Mouse (Mus musculus): ENCODE measurements around the gene Zdhhc19.

- TF ChIP-seq CTCF (IDR thresholded peaks at IDR 0.05; ENCODE audit: extremely low read depth, insufficient read length, insufficient replicate concordance, low read depth, low read length) (no peak), POLR2A (IDR thresholded peaks at IDR 0.05; ENCODE audit: low read depth, low read length) (no peak)
Observed at GRCm38 (mm10) chr16:32502621-32503335, 6.7 kb downstream of the Zdhhc19 start.

All from small intestine, adult 2 months (tissue).